Mouse (Mus musculus) kidney, adult 9 months (tissue): ENCODE data around the gene Olfr418.
"Not testable (repeated sequence)": the region's sequence is repeated elsewhere in the genome, so short reads cannot be mapped to it uniquely, and the experiment has no call there.

Experiments
- DNase-seq: peaks from one replicate; pipeline ENCODE4 v3.0.0; 2022

Olfr418 gene

DNA sequence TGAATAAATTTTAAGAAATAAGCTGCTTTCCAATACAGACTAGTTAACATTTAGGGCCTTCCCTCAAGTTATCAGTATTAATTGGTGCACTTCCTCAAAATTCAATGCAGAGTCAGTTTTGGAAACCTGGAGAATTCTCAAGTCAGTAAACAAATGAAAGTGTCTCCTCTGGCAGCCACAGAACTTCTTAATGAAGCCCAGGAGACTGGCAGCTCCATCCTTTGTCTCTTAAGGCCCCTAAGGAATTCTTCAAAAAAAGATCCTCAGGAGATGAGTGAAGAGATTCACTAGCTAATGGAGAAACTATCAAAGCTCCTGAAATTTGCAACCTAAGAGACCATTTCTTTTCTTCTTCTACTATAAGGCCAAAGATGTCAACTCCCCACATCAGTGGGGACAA, at the start of gene Olfr418:
TSS of gene Olfr418 (plus strand) at position 301 of the 400 bp plus-strand sequence.
- DNase-seq: no peak

DNA sequence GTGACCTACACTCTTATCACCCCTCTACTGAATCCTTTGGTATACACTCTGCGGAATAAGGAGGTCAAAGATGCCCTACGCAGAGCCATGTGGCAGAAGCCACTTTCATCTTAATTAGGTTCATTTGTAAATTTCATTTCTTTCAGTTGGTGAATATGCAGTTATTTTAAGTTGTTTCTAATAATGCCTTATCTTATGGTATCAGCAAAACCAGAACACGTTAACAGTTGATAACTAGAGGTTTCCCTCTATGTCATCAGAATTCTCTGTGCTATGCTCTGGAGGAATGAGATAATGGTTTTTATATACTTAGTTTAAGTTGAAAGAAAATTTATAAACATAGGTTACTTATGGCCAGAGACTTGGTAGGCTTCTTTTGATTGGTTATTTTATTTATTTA, 49.3 kb upstream of the Olfr418 start:
- no peak for DNase-seq

DNA sequence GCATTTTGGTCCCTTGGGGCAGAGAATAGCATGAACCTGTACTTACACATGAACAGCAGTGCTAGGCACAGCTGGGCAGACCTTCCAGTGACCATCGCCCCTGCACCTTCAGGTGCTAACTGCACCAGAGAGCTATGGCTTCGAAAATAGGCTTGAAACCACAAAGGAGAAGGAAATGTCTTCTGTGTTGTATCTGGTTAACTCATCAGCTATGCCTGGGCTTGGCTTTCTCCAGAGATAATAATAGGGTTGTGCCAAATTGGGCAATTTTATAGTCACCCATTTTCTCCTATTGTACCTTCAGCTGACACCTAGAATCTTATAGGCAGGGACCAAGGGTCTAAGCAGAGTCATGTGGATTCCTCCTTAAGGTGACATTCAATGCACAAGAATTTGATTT, 38.7 kb upstream of the Olfr418 start, which contains the start of gene Fcer1a:
TSS of gene Fcer1a (minus strand) at position 134 of the 400 bp plus-strand sequence.
- DNase-seq: no peak

DNA sequence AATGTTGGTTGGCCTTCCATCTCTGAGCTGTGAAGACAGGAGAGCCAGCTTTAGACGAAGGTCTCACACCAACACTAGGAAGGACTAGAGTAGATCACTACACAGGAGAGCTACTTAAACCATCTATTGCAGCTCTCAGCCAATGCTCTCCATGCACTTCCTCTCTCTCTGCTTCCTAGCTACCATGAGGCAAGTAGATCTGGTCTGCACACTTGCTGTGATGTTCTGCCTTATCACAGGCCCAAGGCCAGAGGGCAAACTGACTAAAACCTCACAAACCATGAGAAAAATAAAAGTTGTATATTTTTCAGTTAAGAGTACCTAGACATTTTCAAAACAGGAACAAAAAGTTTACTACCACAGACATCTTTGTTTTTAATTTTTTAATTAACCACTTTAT, 28.8 kb upstream of the Olfr418 start:
- DNase-seq: not testable (repeated sequence)

DNA sequence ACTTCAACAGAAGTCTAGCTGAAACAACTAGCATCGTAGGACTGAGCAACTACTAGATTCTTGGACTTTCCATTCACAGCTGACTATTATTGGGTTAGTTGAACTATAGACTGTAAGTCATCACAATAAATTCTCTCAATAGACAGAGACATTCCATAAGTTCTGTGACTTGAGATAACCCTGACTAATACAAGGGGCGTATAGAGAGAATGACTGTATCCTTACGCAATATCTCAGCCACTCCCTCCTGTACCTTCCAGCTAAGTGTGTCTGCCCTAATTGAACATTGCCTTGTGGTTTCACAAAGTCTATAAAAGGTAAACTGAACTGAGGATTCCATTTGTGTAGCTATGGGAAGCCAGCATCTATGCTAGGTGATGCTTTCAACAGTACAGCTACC, 15.9 kb upstream of the Olfr418 start:
- no peak for DNase-seq

DNA sequence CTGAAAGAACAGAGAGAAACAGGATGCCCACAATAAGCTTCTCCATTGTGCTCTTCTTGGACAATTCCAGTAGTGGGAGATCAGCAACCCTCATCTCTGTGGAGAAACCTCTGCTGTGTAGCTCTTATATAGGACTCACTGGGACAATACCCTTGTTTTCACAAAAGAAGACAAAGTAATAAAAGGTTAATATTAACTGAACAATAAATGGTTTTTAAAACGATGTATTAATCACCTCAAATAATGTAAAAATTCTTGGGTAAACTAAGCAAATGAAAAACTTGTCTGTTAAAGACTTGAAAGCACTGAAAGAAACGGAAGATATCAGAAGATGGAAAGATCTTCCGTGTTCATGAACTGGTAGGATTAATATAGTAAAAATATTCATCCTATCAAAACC, 11.9 kb downstream of the Olfr418 start, which contains the start of gene Mptx2:
TSS of gene Mptx2 (minus strand) at position 101 of the 400 bp plus-strand sequence.
- no peak for DNase-seq

DNA sequence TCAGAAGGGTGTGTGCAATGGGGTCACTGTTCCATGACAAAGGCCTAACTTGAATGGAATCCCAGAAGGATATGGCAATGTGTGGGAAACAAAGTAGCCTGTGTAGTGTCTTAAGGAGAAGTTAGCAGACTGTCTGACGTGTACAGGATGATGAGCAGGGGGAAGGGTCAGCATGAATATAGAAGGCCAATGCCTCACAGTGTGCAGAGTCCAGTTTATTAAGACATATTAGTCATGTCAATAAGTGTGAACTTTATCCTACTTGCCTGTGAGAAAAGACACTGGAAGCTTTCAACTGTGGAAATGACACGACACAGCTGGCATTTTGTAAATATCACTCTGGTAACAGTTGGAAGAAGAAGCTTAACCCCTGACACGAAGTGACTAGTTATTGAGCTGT, 37.0 kb downstream of the Olfr418 start:
- not testable (repeated sequence) for DNase-seq

DNA sequence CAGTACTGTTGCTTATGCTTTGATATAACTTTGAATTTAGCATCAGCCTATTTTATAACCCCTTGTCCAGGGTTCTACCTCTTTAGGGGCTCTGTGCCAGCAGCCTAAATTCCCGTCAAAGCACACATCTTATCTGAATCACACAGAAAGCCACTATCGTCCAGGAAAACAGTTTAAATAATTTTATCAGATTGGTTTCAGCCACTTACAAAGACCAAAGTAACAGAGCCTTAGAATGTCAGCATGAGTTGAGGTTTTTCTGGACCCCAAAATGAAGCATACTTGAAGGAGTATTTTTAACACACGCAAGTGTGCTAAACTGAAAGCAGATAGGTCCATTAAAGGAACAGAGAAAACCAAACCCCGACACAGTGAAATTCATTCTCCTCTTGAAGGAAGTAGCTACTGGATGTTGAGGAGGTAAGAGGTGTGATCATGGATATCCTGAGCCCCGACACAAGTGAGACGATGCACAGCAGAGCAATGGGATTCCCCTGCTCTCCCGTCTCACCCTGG, 47.8 kb downstream of the Olfr418 start:
- DNase-seq: not testable (repeated sequence)

DNA sequence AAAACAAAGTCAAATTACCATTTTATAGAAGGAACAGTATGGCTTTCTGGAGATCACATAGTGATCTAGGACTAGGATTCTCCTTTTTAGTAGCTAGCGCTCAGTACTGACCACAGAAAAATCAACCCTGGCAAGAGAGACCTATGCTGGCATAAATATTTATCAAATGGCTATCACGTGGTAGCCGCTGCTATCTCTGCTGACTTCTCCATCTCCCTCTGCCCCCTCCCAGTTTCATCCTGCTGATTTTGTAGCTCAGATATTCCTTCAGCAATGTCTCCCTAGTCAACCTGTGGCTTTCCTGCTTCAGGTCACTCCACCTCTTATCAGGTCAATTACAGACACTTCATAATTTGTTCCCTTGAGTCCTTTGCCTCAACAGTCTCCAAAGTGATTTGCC, 49.9 kb downstream of the Olfr418 start:
- DNase-seq: no peak

DNA sequence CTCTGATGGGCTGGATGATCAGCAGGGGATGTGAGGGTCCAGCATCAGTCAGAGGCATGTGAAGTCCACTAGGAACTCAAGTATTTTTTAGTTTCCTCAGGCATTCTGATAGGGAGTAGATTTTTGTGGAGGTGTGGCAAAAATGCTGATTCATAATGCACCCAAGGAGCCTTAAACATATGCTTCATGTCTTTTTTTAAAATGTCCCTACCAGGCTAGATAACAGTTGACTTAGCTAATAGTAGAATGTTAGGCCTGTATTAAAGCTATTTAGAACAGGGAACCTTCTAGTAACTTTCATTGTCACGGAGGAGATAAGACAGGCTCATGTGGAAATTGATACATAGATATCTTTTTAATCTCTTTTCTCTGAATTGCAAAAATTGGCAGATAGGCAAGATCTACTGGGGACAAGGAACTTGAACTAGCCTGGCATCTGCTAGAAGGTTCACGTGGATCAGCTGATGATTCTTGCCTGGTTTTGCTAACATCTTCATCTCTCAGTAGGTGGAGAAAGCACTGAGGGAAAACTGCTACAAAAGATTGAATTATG, 52.2 kb downstream of the Olfr418 start:
- DNase-seq: no peak

DNA sequence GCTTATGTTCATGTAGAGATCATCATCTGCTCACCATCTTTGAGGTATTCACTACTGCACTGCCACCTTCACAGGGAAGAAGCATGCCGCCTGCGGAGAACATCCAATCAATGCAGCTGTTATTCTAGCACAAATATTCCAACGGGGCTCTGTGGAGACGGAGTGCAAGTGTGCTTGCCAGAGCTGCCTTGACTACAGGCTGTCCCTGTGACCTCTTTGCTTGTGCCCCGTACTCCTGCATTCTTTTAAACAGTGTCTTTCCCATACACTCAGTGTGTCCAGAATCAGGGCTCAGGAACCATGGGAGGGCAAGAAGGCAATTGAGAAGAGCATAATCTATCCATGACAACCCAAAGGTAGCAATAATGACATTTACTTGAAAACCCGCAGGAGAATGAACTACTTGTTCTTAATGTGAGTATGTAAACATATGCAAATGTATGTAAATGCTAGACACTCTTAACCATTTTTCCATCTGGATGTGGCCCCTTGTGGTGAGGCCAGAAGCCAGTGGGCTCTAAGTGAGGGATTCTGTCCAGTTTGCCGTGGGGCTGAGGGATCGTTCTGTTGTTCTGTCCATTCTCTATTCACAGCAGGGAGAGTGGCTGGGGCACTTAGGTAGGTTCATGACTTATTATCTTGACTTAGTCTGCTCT, 55.9 kb downstream of the Olfr418 start:
- no peak for DNase-seq

DNA sequence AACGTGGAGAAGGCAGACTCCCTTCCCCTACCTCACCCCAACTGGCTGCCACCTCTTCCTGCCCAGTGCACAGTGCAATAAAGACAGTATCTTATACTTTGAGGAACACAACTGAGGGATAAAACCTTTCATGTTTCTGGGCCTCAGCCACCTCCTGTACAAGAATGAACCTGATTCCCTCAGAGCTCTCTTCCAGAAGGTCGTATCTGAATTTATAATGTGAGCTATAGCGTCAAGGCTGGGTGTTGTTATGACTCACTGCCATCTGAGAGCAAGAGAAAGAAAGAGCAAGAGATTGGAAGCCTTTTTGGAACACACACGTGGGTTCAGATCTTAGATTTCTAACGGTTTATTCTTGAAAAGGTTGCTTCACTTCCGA, 56.4 kb downstream of the Olfr418 start:
- no peak for DNase-seq
